Mouse (Mus musculus) frontal cortex, postnatal 25 days (tissue): Measurements from ENCODE around the gene Upk3b.
A peak's percentile ranks its signal among the peaks of the same experiment; 100 is the strongest.

Experiments used
- DNase-seq, 2 experiments: peaks; one replicate each; pipeline ENCODE4 v3.0.0; 2022; ENCODE audit warnings: low spot score in 2 of 2

Gene Upk3b

GRCm38 (mm10) chr5:136073526-136073925 lies 35.2 kb downstream of the Upk3b start:
- no peak for DNase-seq

- DNase-seq, result no peak
Observed at GRCm38 (mm10) chr5:136075076-136075475, 36.8 kb downstream of the Upk3b start.

GRCm38 (mm10) chr5:136076284-136076683 lies 38.0 kb downstream of the Upk3b start:
- no peak for DNase-seq

- DNase-seq, result no peak
Observed at GRCm38 (mm10) chr5:136077001-136077550, 38.8 kb downstream of the Upk3b start.

- no peak for DNase-seq
Observed at GRCm38 (mm10) chr5:136078136-136078535, 39.8 kb downstream of the Upk3b start.

- no peak for DNase-seq
Observed at GRCm38 (mm10) chr5:136082345-136082744, 44.0 kb downstream of the Upk3b start.

GRCm38 (mm10) chr5:136083669-136084107 lies 45.4 kb downstream of the Upk3b start, which contains the start of gene Rasa4:
TSS of gene Rasa4 (plus strand) at chr5:136083916.
- peak; percentile 79 to 83 for DNase-seq

GRCm38 (mm10) chr5:136084144-136084881 lies 46.0 kb downstream of the Upk3b start:
- DNase-seq, result no peak

- no peak for DNase-seq
Observed at GRCm38 (mm10) chr5:136084891-136085651, 46.8 kb downstream of the Upk3b start.

GRCm38 (mm10) chr5:136086290-136086689 lies 48.0 kb downstream of the Upk3b start:
- no peak for DNase-seq

GRCm38 (mm10) chr5:136088821-136089575 lies 50.7 kb downstream of the Upk3b start:
- DNase-seq, result no peak

- no peak for DNase-seq
Observed at GRCm38 (mm10) chr5:136091927-136092326, 53.6 kb downstream of the Upk3b start.

GRCm38 (mm10) chr5:136094249-136095010 lies 56.1 kb downstream of the Upk3b start:
- no peak for DNase-seq

GRCm38 (mm10) chr5:136095089-136095488 lies 56.8 kb downstream of the Upk3b start:
- no peak for DNase-seq
